Mouse (Mus musculus) brown adipose tissue, adult 24 weeks (tissue): ENCODE measurements around the gene Rbbp9. TPM values are rescaled to one million over a fixed set of nuclear protein-coding genes. Genes with fewer than 3 reads are reported as not detected.
A peak's percentile ranks its signal among the peaks of the same experiment; 100 is the strongest.
"Not testable (repeated sequence)": the region's sequence is repeated elsewhere in the genome, so short reads cannot be mapped to it uniquely, and the experiment has no call there.

Experiments used
- H3K27ac ChIP-seq: fragments of 200-500 bp; replicated peaks from 2 replicates; pipeline ENCODE4 v1.5.1; 2012; ENCODE audit warnings: low read depth, mild to moderate bottlenecking, low read length
- H3K4me1 ChIP-seq: fragments of 200-500 bp; 2 replicates; pipeline ENCODE4 v1.6.1; 2012; ENCODE audit warnings: low read length, mixed read lengths; ENCODE audit not compliant: control insufficient read depth, insufficient read depth, insufficient read length
- H3K4me3 ChIP-seq: fragments of 200-500 bp; 2 replicates; pipeline ENCODE4 v1.5.1; 2012; ENCODE audit warnings: low read depth, mild to moderate bottlenecking, low read length, moderate library complexity; ENCODE audit not compliant: insufficient read depth
- polyA plus RNA-seq: library from polyadenylated mRNA; stranded (reverse); fragments of >200 nt; gene quantifications from 2 replicates; pipeline ENCODE4 v1.2.4, GENCODE M21; 2012; ENCODE audit not compliant: missing spikeins, insufficient read depth, insufficient read length

Rbbp9 gene
- 29.5 and 46.7 TPM in 2 replicates for polyA plus RNA-seq

GRCm38 (mm10) chr2:144550529-144550928 lies at the start of gene Rbbp9:
TSS of gene Rbbp9 (minus strand) at chr2:144550869.
- Histone ChIP-seq H3K27ac (no peak within 1 kb of the TSS), H3K4me1 (no peaks in the 10 kb centered on the region), H3K4me3 (peak within 1 kb of the TSS; percentile 82)

DNA sequence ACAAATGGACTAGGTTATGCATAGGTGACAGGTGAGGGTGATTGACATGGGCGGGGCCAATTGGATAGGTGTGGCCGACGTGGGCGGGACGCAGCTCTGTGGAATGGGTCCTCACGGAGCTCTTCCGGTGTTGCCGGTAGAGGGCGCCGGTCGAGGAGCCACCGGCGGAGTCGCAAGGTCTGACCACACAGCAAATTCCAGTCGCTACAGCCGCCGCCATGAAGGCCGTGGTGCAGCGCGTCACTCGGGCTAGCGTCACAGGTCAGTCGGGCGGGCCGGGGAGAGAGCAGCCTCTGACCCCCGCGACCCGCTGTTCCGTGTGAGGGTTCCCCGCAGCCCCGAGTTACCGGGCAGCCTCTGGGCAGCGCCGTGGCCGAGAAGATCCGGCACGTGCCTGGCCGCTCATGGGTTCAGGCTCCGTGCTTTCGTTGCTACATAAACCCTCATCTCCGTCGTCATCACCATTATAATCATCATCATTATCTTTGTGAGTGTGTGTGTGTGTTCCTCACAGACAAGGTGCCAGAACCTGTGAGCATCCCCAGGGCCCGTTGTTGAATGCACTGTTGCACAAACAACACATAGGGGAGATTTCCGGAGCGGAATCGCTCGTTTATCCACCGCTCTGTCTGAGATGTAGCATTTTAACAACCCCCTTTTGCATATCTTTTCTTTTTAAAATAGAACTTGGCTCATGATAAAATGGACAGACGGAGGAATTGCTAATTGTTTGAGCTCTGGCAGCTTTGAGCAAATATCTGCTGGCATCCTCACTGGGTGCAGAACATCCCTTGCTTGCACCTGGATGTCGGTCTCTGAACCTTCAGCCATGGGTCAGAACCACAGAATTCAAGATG lies 49.4 kb upstream of the Rbbp9 start, which contains the start of gene Dtd1:
Gene Dtd1 (plus strand): TSS at position 67 of the 857 bp plus-strand sequence.
- H3K4me1 ChIP-seq = no peaks in the 10 kb centered on the region
- H3K4me3 ChIP-seq = peak within 1 kb of the TSS; percentile 99
- H3K27ac ChIP-seq = peak within 1 kb of the TSS; percentile 56

DNA sequence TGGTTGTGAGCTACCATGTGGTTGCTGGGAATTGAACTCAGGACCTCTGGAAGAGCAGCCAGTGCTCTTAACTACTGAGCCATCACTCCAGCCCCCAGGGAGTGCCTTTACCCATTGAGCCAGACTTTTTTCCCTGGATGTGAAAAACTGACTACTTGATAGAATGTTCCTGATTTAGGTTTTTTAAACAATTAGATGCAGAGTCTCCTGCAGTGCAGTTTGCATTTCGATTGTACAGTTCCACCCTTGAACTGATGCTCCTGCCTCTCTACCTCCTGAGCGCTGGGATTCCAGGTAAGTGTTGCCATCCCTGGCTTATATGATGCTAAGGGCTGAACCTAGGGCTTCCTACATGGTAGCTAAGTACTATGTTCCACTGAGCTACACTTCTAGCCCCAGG lies 47.3 kb upstream of the Rbbp9 start:
- no peaks in the 10 kb centered on the region for H3K4me1 ChIP-seq
- H3K27ac ChIP-seq = no peak overlapping the region
- H3K4me3 ChIP-seq = no peak overlapping the region

DNA sequence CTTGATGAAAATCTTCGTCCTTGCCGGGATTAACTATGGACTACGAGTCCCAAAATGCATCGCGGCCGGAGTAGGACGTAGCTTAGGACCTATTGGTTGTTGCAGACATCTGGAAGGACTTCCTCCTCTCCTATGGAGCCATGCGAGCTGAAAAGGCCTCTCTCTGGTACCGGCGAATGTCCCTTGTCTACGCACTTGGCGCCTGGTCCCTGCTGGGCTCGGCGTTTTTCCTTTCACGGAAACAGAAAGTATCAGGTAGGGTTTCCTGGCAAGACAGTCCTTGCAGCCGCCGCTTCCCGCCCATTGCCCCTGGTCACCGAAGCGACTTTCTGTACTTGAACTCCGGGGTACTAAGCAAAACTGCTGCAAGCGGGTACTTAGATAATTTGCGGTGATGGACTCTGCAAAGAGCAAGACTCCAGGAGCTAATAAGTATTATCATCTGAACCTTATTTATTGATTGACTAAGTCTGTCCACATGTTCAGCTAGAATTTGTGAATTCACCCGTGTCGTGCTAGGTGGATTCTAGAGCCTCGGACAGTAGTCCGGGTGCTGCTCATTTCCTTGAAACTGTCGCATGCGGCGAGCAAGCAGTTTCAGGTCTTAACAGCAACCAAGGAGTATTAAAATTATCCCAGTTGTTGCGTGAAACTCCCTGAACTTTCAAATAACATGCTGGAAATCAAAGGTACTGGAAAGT lies 43.4 kb upstream of the Rbbp9 start, which contains the start of gene Smim26:
Gene Smim26 (plus strand): TSS at position 104 of the 701 bp plus-strand sequence.
- H3K4me1 ChIP-seq = no peaks in the 10 kb centered on the region
- peak within 1 kb of the TSS; percentile 90 for H3K4me3 ChIP-seq
- peak within 1 kb of the TSS; percentile 55; the same call in 1 of the 2 replicates for H3K27ac ChIP-seq

- H3K4me3 ChIP-seq, H3K27ac ChIP-seq, H3K4me1 ChIP-seq: not testable (repeated sequence)
Observed at GRCm38 (mm10) chr2:144593036-144593435, 42.4 kb upstream of the Rbbp9 start.

- no peak overlapping the region for H3K4me3 ChIP-seq
- no peak overlapping the region for H3K27ac ChIP-seq
- no peaks in the 10 kb centered on the region for H3K4me1 ChIP-seq
Observed at GRCm38 (mm10) chr2:144588723-144589122, 38.1 kb upstream of the Rbbp9 start.

DNA sequence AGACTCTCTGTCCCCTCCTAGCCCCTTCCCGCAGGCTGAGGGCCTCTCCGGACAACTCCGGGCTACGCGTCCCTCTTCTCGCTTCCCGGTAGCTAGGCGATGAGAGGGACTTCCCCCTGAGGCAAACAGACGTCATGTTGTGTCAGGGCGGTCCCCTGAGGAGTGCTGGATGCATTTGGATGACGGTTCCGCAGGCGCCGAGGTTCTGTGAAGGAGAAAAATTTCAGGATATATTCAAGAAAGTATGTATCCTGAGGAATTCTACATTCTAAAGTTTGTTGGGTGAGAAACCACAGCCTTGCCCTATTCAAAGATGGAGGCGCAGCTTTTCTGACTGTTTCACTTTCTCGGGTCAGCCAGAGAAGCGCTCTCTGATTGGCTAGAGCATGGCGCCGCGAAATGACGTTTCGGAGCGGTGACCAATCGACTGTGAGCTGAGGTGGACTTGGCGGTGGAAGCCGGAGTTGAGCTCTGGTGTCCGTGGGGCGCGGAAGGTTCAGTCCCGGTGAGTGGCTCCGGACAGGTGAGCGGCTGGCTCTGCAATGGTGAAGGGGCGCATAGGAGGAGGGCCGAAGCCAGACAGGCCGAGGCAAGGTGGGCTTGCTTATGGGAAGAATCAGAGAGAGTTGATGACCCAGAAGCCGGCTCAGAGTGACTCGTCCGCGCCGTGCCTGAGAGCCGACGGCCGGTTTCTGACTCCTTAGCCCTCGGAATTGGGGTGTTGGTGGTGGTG lies 5.3 kb upstream of the Rbbp9 start, which contains the start of gene Sec23b:
Gene Sec23b (plus strand): TSS at position 410 of the 733 bp plus-strand sequence.
- no peaks in the 10 kb centered on the region for H3K4me1 ChIP-seq
- H3K4me3 ChIP-seq = peak within 1 kb of the TSS; percentile 88
- peak within 1 kb of the TSS; percentile 94 for H3K27ac ChIP-seq

DNA sequence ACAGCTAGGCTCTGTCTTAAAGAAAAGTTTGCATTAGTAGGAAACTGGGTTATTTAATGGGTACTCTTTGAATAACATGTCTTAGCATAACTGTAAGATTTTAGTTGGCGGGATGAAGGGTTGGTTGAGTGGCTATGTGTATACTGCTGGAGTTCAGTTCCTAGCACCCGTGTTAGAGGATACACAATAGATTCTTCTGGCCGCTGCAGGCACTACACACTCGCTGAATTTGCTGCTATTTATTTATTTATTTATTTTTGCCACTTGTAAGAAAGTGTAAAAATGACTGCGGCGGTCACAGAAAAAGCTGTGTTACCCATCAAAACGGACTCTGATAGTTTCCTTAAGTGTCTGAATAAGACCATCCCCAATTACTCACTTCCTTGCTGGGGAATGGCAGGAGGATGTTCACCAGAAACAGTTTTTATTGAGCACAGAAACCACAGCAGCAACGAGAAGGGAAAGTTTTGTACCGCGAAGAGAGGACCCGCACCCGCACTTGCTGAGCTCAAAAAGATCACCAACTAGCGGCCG lies 4.7 kb upstream of the Rbbp9 start:
- Histone ChIP-seq H3K4me1 (no peaks in the 10 kb centered on the region), H3K4me3 (peak overlapping the region; percentile 71), H3K27ac (peak overlapping the region; percentile 94)

DNA sequence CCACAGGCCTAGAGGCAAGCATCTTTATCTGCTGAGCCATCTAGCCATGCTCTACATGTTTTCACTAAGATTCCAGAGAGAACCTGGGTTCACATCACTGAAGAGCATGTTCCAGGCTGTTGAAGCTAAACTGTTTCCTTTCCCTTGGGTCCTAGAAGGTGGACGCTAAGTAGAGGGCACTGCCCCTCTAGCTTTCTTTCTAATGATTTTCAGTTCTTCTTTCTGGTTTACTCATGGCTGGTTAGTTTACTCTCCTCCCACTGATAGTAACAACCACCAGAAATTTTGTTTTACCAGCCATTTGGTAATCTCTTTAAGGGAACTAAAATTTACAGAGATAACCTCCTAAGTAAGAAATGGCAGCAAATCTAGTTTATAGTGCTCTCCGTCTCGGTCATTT lies 3.2 kb upstream of the Rbbp9 start:
- Histone ChIP-seq H3K27ac (no peak overlapping the region), H3K4me3 (no peak overlapping the region)

GRCm38 (mm10) chr2:144547559-144547958 lies 3.1 kb downstream of the Rbbp9 start:
- no peak overlapping the region for H3K4me3 ChIP-seq
- H3K27ac ChIP-seq = no peak overlapping the region
- H3K4me1 ChIP-seq = no peaks in the 10 kb centered on the region

More for the DNA sequence above, 3.2 kb upstream of the Rbbp9 start:
- no peaks in the 10 kb centered on the region for H3K4me1 ChIP-seq

GRCm38 (mm10) chr2:144545481-144545880 lies 5.2 kb downstream of the Rbbp9 start:
- H3K27ac ChIP-seq = no peak overlapping the region

GRCm38 (mm10) chr2:144545061-144545460 lies 5.6 kb downstream of the Rbbp9 start:
- no peak overlapping the region for H3K27ac ChIP-seq
- H3K4me3 ChIP-seq = no peak overlapping the region
- no peaks in the 10 kb centered on the region for H3K4me1 ChIP-seq

More at GRCm38 (mm10) chr2:144545481-144545880, 5.2 kb downstream of the Rbbp9 start:
- Histone ChIP-seq H3K4me3 (no peak overlapping the region), H3K4me1 (no peaks in the 10 kb centered on the region)

DNA sequence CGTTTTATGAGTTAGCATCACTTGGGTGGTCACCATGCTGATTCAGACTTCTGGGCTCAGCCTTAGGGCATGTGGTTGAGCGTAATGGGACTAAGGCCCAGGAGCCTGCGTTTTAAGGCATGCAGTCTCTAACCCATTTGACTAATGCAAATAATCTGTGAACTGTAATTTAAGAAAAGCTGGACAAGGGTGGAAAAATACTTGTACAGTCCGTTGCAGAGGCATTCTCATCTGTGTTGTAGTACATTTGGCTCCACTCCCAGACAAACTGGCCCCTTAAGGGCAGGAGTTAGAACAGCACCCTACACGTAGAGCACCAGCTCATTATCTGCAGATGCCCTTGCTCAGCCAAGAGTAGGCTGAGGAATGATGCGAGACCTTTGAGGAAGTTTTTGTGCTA lies 6.0 kb downstream of the Rbbp9 start:
- no peaks in the 10 kb centered on the region for H3K4me1 ChIP-seq
- H3K4me3 ChIP-seq = no peak overlapping the region
- no peak overlapping the region for H3K27ac ChIP-seq

DNA sequence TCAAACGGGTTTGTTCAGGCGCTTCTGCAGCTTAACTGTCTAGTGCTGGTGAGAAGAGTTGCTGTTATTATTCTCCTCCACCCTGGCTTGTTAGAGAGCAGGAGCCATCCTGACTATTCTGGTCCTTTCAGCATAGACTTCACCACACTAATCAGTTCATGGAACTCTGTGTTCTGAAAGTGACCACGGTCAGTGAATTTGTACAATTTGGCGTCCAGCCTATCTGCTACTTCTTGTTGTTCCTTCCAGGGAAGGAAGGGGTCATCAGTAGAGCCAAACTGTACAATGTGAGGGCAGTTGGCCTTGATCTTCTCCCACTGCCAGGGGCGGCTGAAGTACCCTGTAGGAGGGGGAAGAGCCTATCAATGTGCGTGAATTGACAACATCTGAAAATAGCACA lies 7.0 kb downstream of the Rbbp9 start:
- no peaks in the 10 kb centered on the region for H3K4me1 ChIP-seq
- no peak overlapping the region for H3K27ac ChIP-seq
- no peak overlapping the region for H3K4me3 ChIP-seq
